Mouse (Mus musculus) left cerebral cortex, postnatal 25 days (tissue): ENCODE data around the gene Pms2. TPM values are rescaled to one million over a fixed set of nuclear protein-coding genes. Genes with fewer than 3 reads are reported as not detected.

Source experiments
- DNase-seq, 2 experiments: peaks; one replicate each; pipeline ENCODE4 v3.0.0; 2022; ENCODE audit warnings: low spot score in 2 of 2, mixed read lengths in 1 of 2
- intact Hi-C: fragments of 180-260 bp; cut with DNase I; formaldehyde crosslinking; loops from one replicate; pipeline ENCODE4 v1.15.1; 2025
- total RNA-seq, 2 experiments: library from RNA; stranded (reverse); gene quantifications; 2 replicates each; pipeline ENCODE4 v1.2.3; 2021

Pms2 gene
- total RNA-seq, 2 experiments from 2014 or later = 15.0 to 15.3 TPM

GRCm38 (mm10) chr5:143931863-143932580, 22.3 kb downstream of the Pms2 start:
- no peak for DNase-seq
- intact Hi-C loops = no loop called here

DNA sequence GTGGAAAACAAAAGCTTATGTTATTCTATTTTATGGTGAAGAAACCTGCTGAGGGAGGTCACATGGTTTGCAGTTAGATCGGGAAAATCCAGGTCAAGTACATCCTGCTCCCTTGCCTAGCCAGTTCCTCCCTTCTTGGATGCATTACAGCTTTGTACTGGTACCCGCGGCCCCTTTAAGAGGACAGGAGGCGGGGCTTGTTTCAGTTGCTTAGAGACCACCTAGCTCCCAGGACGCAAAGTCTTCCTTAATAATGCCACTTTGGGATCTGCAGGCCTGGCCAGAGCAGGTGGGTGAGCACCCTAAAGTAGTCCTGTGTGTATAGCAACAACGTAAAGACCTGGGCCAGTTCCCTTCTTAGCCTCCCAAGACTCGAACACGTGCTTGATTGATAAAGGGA, 23.1 kb downstream of the Pms2 start, which contains the start of gene Rsph10b:
Gene Rsph10b, plus strand, starts transcription at position 205 of the 400 bp plus-strand sequence.
- intact Hi-C loops = no loop called here
- DNase-seq = no peak

GRCm38 (mm10) chr5:143933414-143933813, 23.6 kb downstream of the Pms2 start:
- intact Hi-C loops = no loop called here
- DNase-seq = no peak

DNA sequence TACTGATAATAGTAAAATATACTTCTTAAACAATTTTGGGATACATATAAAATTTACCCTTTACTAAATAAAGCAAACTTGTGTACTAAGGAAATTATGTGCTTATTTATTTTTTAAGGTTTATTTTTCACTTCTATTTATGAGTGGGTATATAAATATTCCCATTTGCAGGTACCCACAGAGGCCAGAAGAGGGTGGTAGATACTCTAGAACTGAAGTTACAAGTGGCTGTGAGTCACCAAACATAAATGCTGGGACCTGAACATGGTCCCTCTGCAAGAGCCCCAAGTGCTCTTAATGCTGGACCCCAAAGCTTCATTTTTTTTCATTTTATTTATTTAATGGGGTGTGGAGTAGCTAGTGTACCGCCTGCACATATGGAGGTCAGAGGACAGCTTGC, 24.1 kb downstream of the Pms2 start:
- intact Hi-C loops = no loop called here
- no peak for DNase-seq

DNA sequence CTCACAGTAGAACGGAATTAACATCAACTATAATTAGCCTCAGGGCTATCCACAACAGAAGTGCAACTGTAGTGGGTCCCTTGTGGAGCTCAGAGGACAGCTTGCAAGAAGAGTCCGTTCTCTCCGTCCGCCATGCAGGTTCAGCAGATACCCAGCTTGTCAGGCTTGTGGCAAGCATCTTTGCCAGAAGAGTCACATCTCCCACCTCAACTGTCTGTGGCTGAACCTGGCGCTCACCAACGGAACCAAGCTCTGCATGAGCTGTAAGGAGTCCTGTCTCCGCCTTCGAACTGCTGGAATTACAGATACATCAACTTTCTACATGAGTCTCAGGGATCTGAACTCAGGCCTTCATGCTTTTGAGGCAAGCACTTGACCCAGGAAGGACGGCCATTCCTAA, 26.4 kb downstream of the Pms2 start:
- intact Hi-C loops = no loop called here
- no peak for DNase-seq

- intact Hi-C loops = loop anchor here (5.0 kb wide), 1 partner anchor 36 kb away; no protein-coding TSS in a partner anchor
- peak in 1 of 2 experiments; percentile 38 for DNase-seq
Measured at GRCm38 (mm10) chr5:143941588-143941987, 31.8 kb downstream of the Pms2 start.

DNA sequence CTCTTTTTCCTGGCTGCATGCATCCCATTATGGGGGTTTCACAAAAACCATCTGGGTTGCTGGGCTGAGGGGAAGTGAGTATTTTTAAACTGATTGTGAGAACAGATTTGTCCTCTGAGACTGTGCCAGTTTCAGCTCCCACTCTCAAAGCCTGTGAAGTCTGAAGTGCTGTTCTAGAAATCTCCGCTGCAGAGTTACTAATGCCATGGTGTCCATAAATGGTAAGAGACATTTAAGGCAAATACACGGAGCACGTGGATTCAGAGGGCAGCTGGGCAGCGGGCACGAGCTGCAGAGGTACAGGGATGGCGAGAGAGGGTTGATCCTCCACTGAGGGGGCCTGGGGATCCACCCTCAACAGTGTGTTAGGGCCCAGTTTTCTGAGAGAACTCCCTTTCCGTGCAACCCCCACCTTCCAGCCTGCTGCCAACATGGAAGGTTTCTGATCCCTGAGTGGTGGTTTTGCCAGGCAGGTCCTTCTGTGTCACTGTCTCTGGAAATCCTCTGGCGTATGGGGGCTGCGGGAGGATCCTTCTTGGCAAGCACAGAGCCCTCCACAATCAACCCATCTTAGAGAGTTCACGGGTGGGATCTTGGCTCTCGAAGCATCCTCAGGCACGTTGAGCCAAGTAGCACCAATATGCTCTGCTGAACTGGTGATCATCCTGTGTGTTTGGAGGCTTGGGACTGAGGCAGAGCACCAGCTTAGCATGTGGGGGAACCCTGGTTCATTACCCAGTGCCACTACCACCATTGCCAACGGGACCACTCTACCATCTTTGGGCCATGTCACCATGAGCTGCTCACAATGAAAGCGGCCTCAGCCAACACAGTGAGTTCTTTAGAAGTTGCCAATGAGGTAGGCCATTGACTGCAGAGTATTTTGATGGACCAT, 33.7 kb downstream of the Pms2 start:
- intact Hi-C loops = loop anchor here (1.0 to 5.0 kb wide), 3 partner anchors 34 to 134 kb away; no protein-coding TSS in a partner anchor
- peak; percentile 82 to 98 for DNase-seq

DNA sequence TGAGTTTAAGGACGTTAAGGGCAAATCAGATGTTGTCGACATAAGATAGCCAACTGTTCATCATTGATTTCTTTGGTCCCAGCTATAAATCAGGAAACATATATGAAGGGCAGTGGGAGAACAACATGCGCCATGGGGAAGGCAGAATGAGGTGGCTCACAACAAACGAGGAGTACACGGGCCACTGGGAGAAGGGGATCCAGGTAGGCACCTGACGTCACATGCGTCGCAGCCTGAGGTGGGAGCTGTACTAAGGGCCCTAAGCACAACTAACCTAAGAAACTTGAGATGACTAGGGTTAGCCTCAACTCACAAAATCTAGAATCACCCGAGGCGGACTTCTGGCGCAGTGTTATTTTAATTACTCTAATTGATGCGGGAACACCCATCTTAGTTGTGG, 38.6 kb downstream of the Pms2 start:
- no peak for DNase-seq
- intact Hi-C loops = no loop called here

DNA sequence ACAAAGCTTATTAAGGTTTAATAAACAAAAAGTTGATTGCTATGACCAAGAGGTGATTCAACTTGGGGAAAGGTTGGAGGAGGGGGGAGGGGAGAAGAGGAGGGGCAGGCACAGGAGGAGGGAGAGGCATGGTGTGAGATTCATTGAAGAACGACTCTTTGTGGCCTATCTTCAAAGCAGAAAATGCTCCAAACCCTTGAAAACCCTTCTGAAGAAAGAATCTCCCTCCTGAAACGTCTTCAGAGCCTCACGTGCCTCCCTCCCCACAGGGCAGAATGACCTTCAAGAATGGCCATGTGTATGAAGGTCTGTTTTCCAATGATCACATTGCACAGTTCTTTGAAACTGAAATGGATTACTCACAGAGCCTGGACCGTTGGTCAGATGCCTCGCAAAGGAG, 40.3 kb downstream of the Pms2 start:
- intact Hi-C loops = no loop called here
- no peak for DNase-seq

- intact Hi-C loops = no loop called here
- no peak for DNase-seq
Measured at GRCm38 (mm10) chr5:143957101-143957500, 47.3 kb downstream of the Pms2 start.

DNA sequence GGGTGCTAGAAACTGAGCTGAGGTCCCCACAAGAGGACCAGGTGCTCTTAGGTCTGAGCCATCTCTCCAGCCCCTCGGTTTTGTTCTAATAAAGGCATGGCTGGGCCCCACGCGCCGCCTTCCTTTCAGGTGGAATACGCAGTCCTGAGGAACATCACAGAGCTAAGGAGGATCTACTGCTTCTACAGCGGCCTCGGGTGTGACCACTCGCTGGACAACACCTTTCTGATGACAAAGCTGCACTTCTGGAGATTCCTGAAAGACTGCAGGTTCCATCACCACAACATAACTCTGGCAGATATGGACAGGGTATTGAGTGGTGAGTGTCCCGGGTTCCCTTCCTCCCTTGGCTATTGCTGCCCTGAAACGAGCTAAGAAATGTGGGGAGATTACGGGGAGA, 49.8 kb downstream of the Pms2 start:
- no peak for DNase-seq
- intact Hi-C loops = no loop called here

GRCm38 (mm10) chr5:143961176-143961575, 51.4 kb downstream of the Pms2 start:
- intact Hi-C loops = no loop called here
- DNase-seq = no peak

- intact Hi-C loops = no loop called here
- no peak for DNase-seq
Measured at GRCm38 (mm10) chr5:143965586-143966345, 56.0 kb downstream of the Pms2 start.

DNA sequence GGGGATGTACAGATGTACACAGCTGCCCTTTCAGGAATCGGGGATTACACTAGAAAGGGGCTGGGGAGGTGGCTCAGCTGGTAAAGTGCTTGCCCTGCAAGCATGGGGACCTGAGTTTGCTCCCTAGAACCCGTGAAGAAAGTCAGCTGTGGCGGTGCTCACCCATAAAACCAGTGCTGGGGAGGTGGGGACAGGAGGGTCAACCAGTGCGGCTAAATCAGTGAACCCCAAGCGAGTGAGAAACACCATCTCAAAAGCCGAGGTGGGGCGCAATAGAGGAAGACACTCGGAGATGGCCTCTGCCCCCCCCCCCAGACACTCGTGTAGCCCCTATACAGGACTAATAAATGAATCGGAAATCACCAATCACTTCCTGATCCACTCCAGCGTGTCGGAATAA, 56.9 kb downstream of the Pms2 start:
- intact Hi-C loops = no loop called here
- no peak for DNase-seq

GRCm38 (mm10) chr5:143972628-143973027, 62.9 kb downstream of the Pms2 start:
- intact Hi-C loops = no loop called here
- DNase-seq = no peak

- DNase-seq = peak; percentile 47 to 51
- intact Hi-C loops = loop anchor here (5.0 kb wide), 2 partner anchors 33 to 63 kb away; no protein-coding TSS in a partner anchor
Measured at GRCm38 (mm10) chr5:143974931-143975630, 65.3 kb downstream of the Pms2 start.

DNA sequence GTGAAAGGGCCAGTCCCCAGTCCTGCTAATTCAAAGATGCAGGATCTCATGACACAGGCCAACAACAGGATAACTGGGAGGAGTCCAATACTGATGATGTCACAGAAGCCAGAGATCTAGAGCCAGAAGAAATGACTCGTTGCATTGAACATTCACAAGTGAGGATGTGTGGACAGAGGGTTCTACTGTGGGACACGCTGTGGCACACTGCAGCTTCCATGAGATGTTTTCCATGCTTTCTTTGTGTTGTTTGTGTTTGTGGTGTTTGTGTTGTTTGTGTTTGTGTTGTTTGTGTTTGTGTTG, 65.8 kb downstream of the Pms2 start:
- intact Hi-C loops = loop anchor here (5.0 kb wide), 2 partner anchors 33 to 63 kb away; no protein-coding TSS in a partner anchor
- no peak for DNase-seq

GRCm38 (mm10) chr5:143976232-143976631, 66.5 kb downstream of the Pms2 start:
- intact Hi-C loops = loop anchor here (5.0 kb wide), 2 partner anchors 34 to 64 kb away; no protein-coding TSS in a partner anchor
- no peak for DNase-seq

GRCm38 (mm10) chr5:143976726-143977431, 67.1 kb downstream of the Pms2 start:
- intact Hi-C loops = loop anchor here (5.0 kb wide), 2 partner anchors 35 to 65 kb away; no protein-coding TSS in a partner anchor
- DNase-seq = no peak
